Mouse (Mus musculus): ENCODE data around the gene Olfr97. TPM values are rescaled to one million over a fixed set of nuclear protein-coding genes. Genes with fewer than 3 reads are reported as not detected.
A peak's percentile ranks its signal among the peaks of the same experiment; 100 is the strongest.

Olfr97 gene
- polyA plus RNA-seq, 1 experiment from 2014 or later, result not detected

- H3K27me3 ChIP-seq (replicated peaks; ENCODE audit: insufficient read depth, low read length), result no peaks in the 10 kb centered on the region
- DNase-seq (ENCODE audit: low spot score) (peak; percentile 84), ATAC-seq (peak; percentile 93)
- WGBS, result 2% methylated on average over 26 of the region's 26 CpGs
- no peaks in the 10 kb centered on the region for H3K9me3 ChIP-seq (ENCODE audit: low read length)
- no peaks in the 10 kb centered on the region for H3K36me3 ChIP-seq (ENCODE audit: insufficient read depth, low read length)
- no peaks in the 10 kb centered on the region for H3K4me1 ChIP-seq (ENCODE audit: insufficient read depth, low read depth, low read length)
- peak within 1 kb of the TSS; percentile 33; the same call in 1 of the 2 replicates for H3K9ac ChIP-seq (replicated peaks; ENCODE audit: low read depth)
- H3K4me2 ChIP-seq (replicated peaks; ENCODE audit: low read depth, low read length), result peak within 1 kb of the TSS; percentile 62
- H3K4me3 ChIP-seq (ENCODE audit: low read depth, low read length), result peak within 1 kb of the TSS; percentile 65
- H3K27ac ChIP-seq (ENCODE audit: low read length), result no peak within 1 kb of the TSS
- no peak for TF ChIP-seq EP300 (IDR thresholded peaks at IDR 0.05)
- TF ChIP-seq CTCF (IDR thresholded peaks at IDR 0.05), result no peak
Measured at GRCm38 (mm10) chr17:37270058-37270701, 33.0 kb upstream of the Olfr97 start, which contains the start of gene H2-M3. H2-M3 (plus strand) TSS chr17:37270220.

DNA sequence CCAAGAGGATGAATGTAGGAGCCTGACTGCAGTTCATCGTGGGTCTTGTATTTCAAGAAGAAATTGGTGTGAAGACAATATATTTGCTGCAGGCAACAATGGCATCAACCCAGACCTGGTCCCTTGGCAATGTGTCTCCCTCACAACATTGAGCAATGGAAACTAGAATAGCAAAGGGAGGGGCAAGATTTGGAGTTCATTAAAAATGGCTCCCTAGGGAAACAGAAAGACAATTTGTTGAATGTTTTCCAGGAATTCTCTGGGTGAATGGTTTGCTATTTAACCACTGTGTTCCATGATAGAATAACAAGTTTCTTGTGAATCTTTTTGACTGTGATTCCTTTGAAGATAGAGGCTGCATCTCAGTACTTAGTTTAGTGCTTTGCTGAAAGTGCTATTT lies 26.5 kb upstream of the Olfr97 start, which contains the start of gene Olfr98:
TSS of gene Olfr98 (minus strand) at position 124 of the 400 bp plus-strand sequence.
- Histone ChIP-seq H3K4me2 (replicated peaks; ENCODE audit: low read depth, low read length) (no peak within 1 kb of the TSS), H3K27me3 (replicated peaks; ENCODE audit: insufficient read depth, low read length) (no peaks in the 10 kb centered on the region), H3K4me3 (ENCODE audit: low read depth, low read length) (no peak within 1 kb of the TSS), H3K4me1 (ENCODE audit: insufficient read depth, low read depth, low read length) (no peaks in the 10 kb centered on the region), H3K9ac (replicated peaks; ENCODE audit: low read depth) (no peak within 1 kb of the TSS), H3K27ac (ENCODE audit: low read length) (no peak within 1 kb of the TSS), H3K36me3 (ENCODE audit: insufficient read depth, low read length) (no peaks in the 10 kb centered on the region), H3K9me3 (ENCODE audit: low read length) (no peaks in the 10 kb centered on the region)
- DNase-seq (ENCODE audit: low spot score) (no peak), ATAC-seq (no peak)
- 64% methylated on average over 1 of the region's 1 CpGs for WGBS
- TF ChIP-seq CTCF (IDR thresholded peaks at IDR 0.05), result no peak
- no peak for TF ChIP-seq EP300 (IDR thresholded peaks at IDR 0.05)

DNA sequence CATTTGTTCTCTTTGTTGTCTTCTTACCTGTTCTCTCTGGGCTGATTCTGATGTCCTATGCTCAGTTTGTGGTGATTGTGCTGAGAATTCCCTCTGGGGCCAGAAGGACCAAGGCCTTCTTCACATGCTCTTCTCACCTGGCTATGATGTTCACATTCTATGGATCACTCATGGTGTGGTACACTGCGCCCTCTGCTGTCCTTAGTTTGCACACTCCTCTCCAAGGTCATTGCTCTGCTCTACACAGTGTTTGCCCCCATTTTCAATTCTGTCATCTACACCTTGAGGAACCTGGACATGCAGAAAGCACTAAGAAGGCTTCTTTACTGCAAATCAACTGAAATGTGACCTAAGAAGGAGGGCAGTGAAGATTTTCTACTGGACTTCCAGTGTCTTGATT lies 13.4 kb upstream of the Olfr97 start:
- no peaks in the 10 kb centered on the region for H3K4me1 ChIP-seq (ENCODE audit: insufficient read depth, low read depth, low read length)
- no peaks in the 10 kb centered on the region for H3K36me3 ChIP-seq (ENCODE audit: insufficient read depth, low read length)
- WGBS, result 22% methylated on average over 1 of the region's 1 CpGs
- DNase-seq (ENCODE audit: low spot score) (no peak), ATAC-seq (no peak)
- no peak overlapping the region for H3K4me2 ChIP-seq (replicated peaks; ENCODE audit: low read depth, low read length)
- H3K27ac ChIP-seq (ENCODE audit: low read length), result no peak overlapping the region
- H3K27me3 ChIP-seq (replicated peaks; ENCODE audit: insufficient read depth, low read length), result no peaks in the 10 kb centered on the region
- no peak overlapping the region for H3K4me3 ChIP-seq (ENCODE audit: low read depth, low read length)
- H3K9me3 ChIP-seq (ENCODE audit: low read length), result no peaks in the 10 kb centered on the region
- TF ChIP-seq CTCF (IDR thresholded peaks at IDR 0.05), result peak; percentile 48
- no peak for TF ChIP-seq EP300 (IDR thresholded peaks at IDR 0.05)
- H3K9ac ChIP-seq (replicated peaks; ENCODE audit: low read depth), result no peak overlapping the region

GRCm38 (mm10) chr17:37249460-37249859 lies 12.3 kb upstream of the Olfr97 start:
- no peak overlapping the region for H3K4me2 ChIP-seq (replicated peaks; ENCODE audit: low read depth, low read length)
- H3K27me3 ChIP-seq (replicated peaks; ENCODE audit: insufficient read depth, low read length), result no peaks in the 10 kb centered on the region
- no peaks in the 10 kb centered on the region for H3K4me1 ChIP-seq (ENCODE audit: insufficient read depth, low read depth, low read length)
- no peak overlapping the region for H3K4me3 ChIP-seq (ENCODE audit: low read depth, low read length)
- H3K9ac ChIP-seq (replicated peaks; ENCODE audit: low read depth), result no peak overlapping the region
- H3K36me3 ChIP-seq (ENCODE audit: insufficient read depth, low read length), result no peaks in the 10 kb centered on the region
- no peaks in the 10 kb centered on the region for H3K9me3 ChIP-seq (ENCODE audit: low read length)
- TF ChIP-seq CTCF (IDR thresholded peaks at IDR 0.05) (no peak), EP300 (IDR thresholded peaks at IDR 0.05) (no peak)
- ATAC-seq (no peak), DNase-seq (ENCODE audit: low spot score) (no peak)
- H3K27ac ChIP-seq (ENCODE audit: low read length), result no peak overlapping the region

GRCm38 (mm10) chr17:37246715-37247114 lies 9.6 kb upstream of the Olfr97 start:
- TF ChIP-seq CTCF (IDR thresholded peaks at IDR 0.05) (no peak), EP300 (IDR thresholded peaks at IDR 0.05) (no peak)
- WGBS, result 26% methylated on average over 5 of the region's 5 CpGs
- Histone ChIP-seq H3K36me3 (ENCODE audit: insufficient read depth, low read length) (no peaks in the 10 kb centered on the region), H3K4me3 (ENCODE audit: low read depth, low read length) (no peak overlapping the region), H3K27me3 (replicated peaks; ENCODE audit: insufficient read depth, low read length) (no peaks in the 10 kb centered on the region), H3K27ac (ENCODE audit: low read length) (no peak overlapping the region), H3K4me1 (ENCODE audit: insufficient read depth, low read depth, low read length) (no peaks in the 10 kb centered on the region), H3K9me3 (ENCODE audit: low read length) (no peaks in the 10 kb centered on the region), H3K4me2 (replicated peaks; ENCODE audit: low read depth, low read length) (no peak overlapping the region), H3K9ac (replicated peaks; ENCODE audit: low read depth) (no peak overlapping the region)
- DNase-seq (ENCODE audit: low spot score) (peak; percentile 21), ATAC-seq (no peak)

DNA sequence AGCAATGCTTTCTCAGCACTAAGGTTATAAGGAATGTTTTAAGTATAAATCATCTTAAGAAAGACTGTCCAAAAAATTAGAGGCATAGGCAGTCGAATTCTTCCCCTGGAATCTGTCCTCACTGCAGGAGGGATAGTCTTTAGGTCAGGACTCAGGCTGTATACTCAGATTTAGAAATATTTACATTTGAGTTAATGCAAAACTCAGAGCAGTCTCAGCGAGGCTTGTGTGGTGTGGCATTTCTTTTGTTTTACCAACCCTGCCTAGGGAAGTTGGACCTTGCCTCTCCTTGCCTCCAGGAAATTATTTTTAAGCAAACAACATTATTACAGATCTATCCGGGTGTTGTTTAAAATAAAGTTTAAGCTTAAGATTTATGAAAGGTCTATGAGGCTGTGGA lies 5.1 kb upstream of the Olfr97 start:
- ATAC-seq, result no peak

More for the DNA sequence above, 5.1 kb upstream of the Olfr97 start:
- H3K4me1 ChIP-seq (ENCODE audit: insufficient read depth, low read depth, low read length), result no peaks in the 10 kb centered on the region
- no peaks in the 10 kb centered on the region for H3K36me3 ChIP-seq (ENCODE audit: insufficient read depth, low read length)
- WGBS, result 18% methylated on average over 3 of the region's 3 CpGs
- H3K9me3 ChIP-seq (ENCODE audit: low read length), result no peaks in the 10 kb centered on the region
- H3K27me3 ChIP-seq (replicated peaks; ENCODE audit: insufficient read depth, low read length), result no peaks in the 10 kb centered on the region
- H3K4me2 ChIP-seq (replicated peaks; ENCODE audit: low read depth, low read length), result no peak overlapping the region
- no peak overlapping the region for H3K27ac ChIP-seq (ENCODE audit: low read length)
- H3K4me3 ChIP-seq (ENCODE audit: low read depth, low read length), result no peak overlapping the region
- DNase-seq (ENCODE audit: low spot score), result no peak
- H3K9ac ChIP-seq (replicated peaks; ENCODE audit: low read depth), result no peak overlapping the region
- TF ChIP-seq EP300 (IDR thresholded peaks at IDR 0.05) (no peak), CTCF (IDR thresholded peaks at IDR 0.05) (no peak)

All from lung, postnatal 0 days (tissue).